Mouse (Mus musculus): ENCODE data around the gene Pds5a.
A peak's percentile ranks its signal among the peaks of the same experiment; 100 is the strongest.

- TF ChIP-seq CTCF (IDR thresholded peaks at IDR 0.05; ENCODE audit: low read depth) (0 out of 2 replicates have a peak, but pooled peaks have one; percentile 9), EP300 (IDR thresholded peaks at IDR 0.05; ENCODE audit: low read depth) (no peak)
These were observed 6.9 kb upstream of the Pds5a start for GRCm38 (mm10) chr5:65704765-65705678.

Measured in liver, postnatal 0 days (tissue).